ENCODE assay signal across 14 mouse cellular contexts in the genomic region with DNA sequence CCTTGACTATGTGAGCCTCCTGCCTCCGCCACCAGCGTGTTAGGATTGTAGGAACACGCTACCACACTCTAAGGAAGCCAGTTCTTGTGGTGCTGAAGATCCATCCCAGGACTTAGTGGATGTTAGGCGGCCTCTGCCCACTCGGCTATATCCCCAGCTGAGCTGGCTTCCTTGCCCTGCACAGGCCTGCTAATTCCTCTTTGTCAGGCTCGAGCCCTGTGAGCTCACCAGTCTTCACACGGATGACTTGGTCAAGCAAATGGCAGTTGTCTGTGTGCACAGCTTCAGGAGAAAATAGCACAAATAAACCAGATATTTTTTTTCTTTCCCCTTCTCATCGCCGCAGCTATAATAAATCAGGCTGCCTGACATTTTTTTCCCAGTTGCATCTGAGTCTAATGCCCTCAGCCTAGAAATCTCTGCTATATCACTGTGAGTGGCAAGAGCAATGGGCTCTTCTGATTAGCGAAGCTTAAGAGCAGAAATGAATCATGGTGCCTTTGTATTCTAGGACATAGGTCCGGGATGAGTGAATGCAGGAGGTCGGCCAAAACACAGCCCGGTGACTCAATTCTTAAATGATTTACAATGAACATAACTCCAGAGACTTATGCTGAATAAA. TPM values are rescaled to one million over a fixed set of nuclear protein-coding genes. Genes with fewer than 3 reads are reported as not detected.
DNase-seq lines count a peak whose midpoint lies in the region; ATAC-seq lines count a peak whose summit lies in the region.
"Had no signal": no experiment of that assay in that cellular context is flagged by ENCODE, and none has a peak within 500 bp of the region (broad histone marks: within the 10 kb centered on the region; RNA-seq: fewer than 3 reads in every experiment).

No protein-coding gene starts in this region.

- peak; percentile 12 to 29 for DNase-seq in adrenal gland, postnatal 36 days
- no peak for DNase-seq in forebrain, embryonic 10.5 days (ENCODE audit: extremely low spot score, low spot score)
- peak; percentile 35 for DNase-seq in neural tube, embryonic 11.5 days (ENCODE audit: low spot score)
- no peak for DNase-seq in right cerebral cortex, adult 18-20 months
- no peak for DNase-seq in liver
- DNase-seq: cerebellum, adult 11-12 months; kidney, postnatal 4 days; lung, embryonic 14.5 days; thymus, postnatal 4 days had no signal

- no peak overlapping the region for H3K9ac ChIP-seq in hindbrain, embryonic 15.5 days
- H3K9ac ChIP-seq in neural tube, embryonic 11.5 days (ENCODE audit: low read length), result no peak overlapping the region
- H3K9ac ChIP-seq in kidney, embryonic 14.5 days (ENCODE audit: low read depth, low read length), result no peak overlapping the region
- H3K9ac ChIP-seq: limb, embryonic 12.5 days; lung, embryonic 14.5 days had no signal

- peak overlapping the region; percentile 58; the same call in 1 of the 2 replicates for H3K27ac ChIP-seq in forebrain, embryonic 10.5 days
- peak overlapping the region; percentile 0; the same call in 1 of the 2 replicates for H3K27ac ChIP-seq in hindbrain, embryonic 15.5 days (replicated peaks)
- H3K27ac ChIP-seq in neural tube, embryonic 11.5 days (ENCODE audit: low read depth, low read length), result peak overlapping the region; percentile 40; the same call in 1 of the 2 replicates
- no peak overlapping the region for H3K27ac ChIP-seq in kidney, embryonic 14.5 days (ENCODE audit: low read depth, low read length)
- H3K27ac ChIP-seq: limb, embryonic 12.5 days had no signal

- WGBS in forebrain, embryonic 10.5 days, result 48% methylated on average over 13 of the region's 13 CpGs
- WGBS in hindbrain, embryonic 15.5 days, result 41% methylated on average over 13 of the region's 13 CpGs
- WGBS in neural tube, embryonic 11.5 days, result 43% methylated on average over 13 of the region's 13 CpGs
- WGBS in kidney, embryonic 14.5 days, result 46% methylated on average over 13 of the region's 13 CpGs

- no peak overlapping the region for H3K4me2 ChIP-seq in hindbrain, embryonic 15.5 days
- no peak overlapping the region for H3K4me2 ChIP-seq in neural tube, embryonic 11.5 days (ENCODE audit: low read depth)
- no peak overlapping the region for H3K4me2 ChIP-seq in kidney, embryonic 14.5 days (replicated peaks; ENCODE audit: low read depth, low read length)
- H3K4me2 ChIP-seq: limb, embryonic 12.5 days; lung, embryonic 14.5 days had no signal

- H3K4me3 ChIP-seq in forebrain, embryonic 10.5 days, result no peak overlapping the region
- H3K4me3 ChIP-seq in hindbrain, embryonic 15.5 days, result no peak overlapping the region
- H3K4me3 ChIP-seq in neural tube, embryonic 11.5 days (ENCODE audit: low read depth, low read length), result no peak overlapping the region
- H3K4me3 ChIP-seq in kidney, embryonic 14.5 days (ENCODE audit: low read length), result no peak overlapping the region
- H3K4me3 ChIP-seq: limb, embryonic 12.5 days had no signal

- 0 out of 2 replicates have a peak, but pooled peaks cover 6% of the 10 kb centered on the region for H3K27me3 ChIP-seq in forebrain, embryonic 10.5 days (ENCODE audit: poor library complexity, severe bottlenecking)
- H3K27me3 ChIP-seq in hindbrain, embryonic 15.5 days, result no peaks in the 10 kb centered on the region
- no peaks in the 10 kb centered on the region for H3K27me3 ChIP-seq in neural tube, embryonic 11.5 days (ENCODE audit: control insufficient read depth, insufficient read depth, low read length)
- no peaks in the 10 kb centered on the region for H3K27me3 ChIP-seq in kidney, embryonic 14.5 days (ENCODE audit: control insufficient read depth, insufficient read depth, low read length)

- H3K36me3 ChIP-seq in forebrain, embryonic 10.5 days (replicated peaks), result no peaks in the 10 kb centered on the region
- no peaks in the 10 kb centered on the region for H3K36me3 ChIP-seq in hindbrain, embryonic 15.5 days
- H3K36me3 ChIP-seq in neural tube, embryonic 11.5 days (ENCODE audit: control insufficient read depth, insufficient read depth, low read length), result no peaks in the 10 kb centered on the region
- H3K36me3 ChIP-seq in kidney, embryonic 14.5 days (ENCODE audit: control insufficient read depth, insufficient read depth, low read length), result no peaks in the 10 kb centered on the region
- H3K36me3 ChIP-seq: limb, embryonic 12.5 days had no signal

- peak; percentile 68; the same call in 1 of the 2 replicates for ATAC-seq in hindbrain, embryonic 15.5 days (ENCODE audit: low FRiP score, low read depth)
- no peak for ATAC-seq in neural tube, embryonic 11.5 days (ENCODE audit: insufficient read depth, low FRiP score, low TSS enrichment)
- no peak for ATAC-seq in kidney, embryonic 14.5 days (ENCODE audit: low FRiP score, low TSS enrichment)
- ATAC-seq: activated CD4-positive, CD25-positive, alpha-beta regulatory T cell, adult 4 months had no signal

- no peaks in the 10 kb centered on the region for H3K9me3 ChIP-seq in forebrain, embryonic 10.5 days
- no peaks in the 10 kb centered on the region for H3K9me3 ChIP-seq in hindbrain, embryonic 15.5 days
- no peaks in the 10 kb centered on the region for H3K9me3 ChIP-seq in neural tube, embryonic 11.5 days (ENCODE audit: control insufficient read depth, low read length)
- H3K9me3 ChIP-seq in kidney, embryonic 14.5 days (ENCODE audit: control insufficient read depth, low read length), result no peaks in the 10 kb centered on the region
- H3K9me3 ChIP-seq: limb, embryonic 12.5 days had no signal

- peaks cover 24% of the 10 kb centered on the region for H3K4me1 ChIP-seq in forebrain, embryonic 10.5 days
- H3K4me1 ChIP-seq in hindbrain, embryonic 15.5 days (replicated peaks), result peaks cover 10% of the 10 kb centered on the region
- no peaks in the 10 kb centered on the region for H3K4me1 ChIP-seq in neural tube, embryonic 11.5 days (ENCODE audit: control insufficient read depth, insufficient read depth, low read length)
- H3K4me1 ChIP-seq in kidney, embryonic 14.5 days (ENCODE audit: control insufficient read depth, insufficient read depth, low read length), result no peaks in the 10 kb centered on the region
- H3K4me1 ChIP-seq: limb, embryonic 12.5 days had no signal

RNA-seq across cellular contexts. Expression of a gene that starts 16.4 kb away (rescaled TPM):
- total RNA-seq in adrenal gland, postnatal 36 days (2021), result under 1 TPM in 1 of 2 experiments, not detected in 1; 0.07 TPM
- 3.7 and 4.1 TPM in 2 replicates for polyA plus RNA-seq in forebrain, embryonic 10.5 days (2016; fragmentation: Nextera tagmentation; extraction: Ambion mirVana)
- polyA plus RNA-seq in hindbrain, embryonic 15.5 days (2015; fragmentation: Nextera tagmentation; extraction: Ambion mirVana), result 54.6 and 58.9 TPM in 2 replicates
- 18.5 and 19.5 TPM in 2 replicates for polyA plus RNA-seq in neural tube, embryonic 11.5 days (2014; fragmentation: Nextera tagmentation; extraction: Ambion mirVana)
- 2.0 and 2.5 TPM in 2 replicates for polyA plus RNA-seq in kidney, embryonic 14.5 days (2014; fragmentation: Nextera tagmentation; extraction: Ambion mirVana)
- total RNA-seq: monocyte, adult 5-6 weeks had no signal
- polyA plus RNA-seq: activated CD4-positive, CD25-positive, alpha-beta regulatory T cell, adult 4 months had no signal

Comparison
In these comparisons a context has a peak if more than half of its experiments do, and no peak if none do; other contexts are left out.
1. DNase-seq: peak in adrenal gland, postnatal 36 days (2 of 2) and neural tube, embryonic 11.5 days (single experiment); none in forebrain, embryonic 10.5 days (single experiment), right cerebral cortex, adult 18-20 months (single experiment) and liver (single experiment).